Mouse (Mus musculus) cerebellum, postnatal 25 days (tissue): ENCODE data around the gene Helt.

Source experiments
- DNase-seq, 2 experiments: peaks; one replicate each; pipeline ENCODE4 v3.0.0; 2021; ENCODE audit warnings: mixed read lengths in 2 of 2

The Helt gene

DNA sequence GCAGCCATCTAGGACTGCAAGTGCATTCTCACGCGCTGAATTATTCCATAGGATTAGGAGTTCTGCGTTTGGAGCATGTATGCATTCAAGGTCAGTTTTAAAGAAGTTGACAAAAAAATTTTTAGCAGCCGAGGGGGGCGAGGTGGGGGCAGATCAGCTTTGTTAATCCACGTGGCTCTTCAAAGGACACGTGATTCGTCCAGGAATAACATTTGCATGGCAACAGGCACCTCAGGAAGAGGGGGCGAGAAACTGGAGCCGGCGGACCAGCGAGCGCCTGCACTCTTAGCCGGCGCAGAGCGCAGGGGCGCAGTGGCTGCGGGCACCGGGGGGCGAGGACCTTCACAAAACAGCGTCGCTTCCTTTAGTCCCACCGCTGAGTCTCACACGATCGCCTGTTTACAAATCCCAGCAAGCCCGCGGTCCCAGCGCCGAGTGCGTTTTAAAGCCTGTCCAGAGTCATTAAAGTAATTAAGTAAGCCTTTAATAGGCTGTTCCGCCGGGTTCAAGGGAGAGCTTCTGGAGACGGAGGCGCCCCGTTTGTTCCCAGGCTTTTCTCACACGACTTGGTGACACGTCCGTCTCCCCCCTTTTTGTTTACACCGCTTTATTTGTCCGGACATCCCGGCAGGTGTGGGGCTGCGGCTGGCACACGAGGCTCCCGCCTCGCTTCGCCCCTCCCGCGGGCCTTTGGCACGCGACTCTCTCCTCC is at the start of gene Helt:
Helt (minus strand) TSS at position 491 of the 712 bp plus-strand sequence.
- DNase-seq, result no peak

DNA sequence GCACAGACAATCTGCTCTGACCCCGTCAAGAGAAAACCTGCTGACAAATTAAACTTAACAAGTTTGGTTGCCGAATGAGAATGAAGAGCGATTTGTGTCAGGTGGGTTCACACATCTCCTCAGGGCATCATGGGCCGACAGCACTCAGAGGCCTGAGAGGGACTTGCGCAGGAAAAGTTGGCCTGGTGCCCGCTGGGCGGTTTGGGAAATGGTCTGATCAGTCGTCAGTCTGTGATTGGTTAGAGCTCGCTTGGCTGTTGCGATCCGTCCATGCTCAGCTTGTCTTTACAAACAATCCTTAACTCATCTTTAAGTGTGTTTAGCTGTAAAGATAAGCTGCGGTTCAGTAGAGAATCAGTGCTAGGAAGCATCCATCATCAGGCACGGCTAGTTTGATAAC is 47.8 kb upstream of the Helt start:
- no peak for DNase-seq

DNA sequence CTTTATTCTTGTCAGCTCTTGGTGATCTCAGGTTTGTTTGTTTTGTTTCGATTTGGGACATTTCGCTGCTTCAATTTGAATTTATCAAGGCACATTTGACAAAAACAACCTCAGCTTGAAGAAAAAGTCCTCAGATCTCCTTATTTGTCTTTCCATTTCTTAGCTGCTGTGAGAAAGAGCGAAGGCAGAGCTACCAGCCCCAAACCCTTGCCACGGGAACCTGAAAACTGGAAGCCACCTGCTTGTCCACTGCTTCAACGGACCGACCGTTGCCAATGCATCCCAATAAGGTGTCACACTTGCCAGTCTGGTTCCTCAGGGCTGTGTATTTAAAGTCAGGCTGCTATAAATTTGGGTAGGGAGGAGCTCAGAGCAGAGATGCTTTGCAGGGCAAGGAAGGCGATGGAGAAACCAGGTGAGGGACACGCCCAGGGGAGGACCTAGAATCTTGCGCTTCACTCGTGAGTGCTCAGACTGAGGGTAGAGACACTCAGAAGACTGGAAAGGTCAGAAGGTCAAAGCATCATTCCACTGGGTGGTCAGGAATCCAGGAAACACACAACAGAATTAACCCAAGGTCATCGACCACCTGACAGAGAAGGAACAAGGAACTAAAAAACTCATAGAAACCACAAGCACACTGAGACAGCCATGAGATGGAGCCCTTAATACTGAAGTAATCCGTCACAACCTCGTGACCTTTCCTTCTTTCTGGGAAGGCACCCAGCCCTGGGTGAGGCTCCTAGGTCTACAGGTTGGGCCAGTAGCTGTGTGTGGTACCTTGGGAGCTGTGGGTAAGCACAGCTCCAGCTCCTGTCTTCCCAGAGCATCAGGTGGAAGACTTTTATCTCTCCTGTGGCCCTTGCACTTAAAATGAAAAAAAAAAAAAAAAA is 46.2 kb upstream of the Helt start:
- no peak for DNase-seq

DNA sequence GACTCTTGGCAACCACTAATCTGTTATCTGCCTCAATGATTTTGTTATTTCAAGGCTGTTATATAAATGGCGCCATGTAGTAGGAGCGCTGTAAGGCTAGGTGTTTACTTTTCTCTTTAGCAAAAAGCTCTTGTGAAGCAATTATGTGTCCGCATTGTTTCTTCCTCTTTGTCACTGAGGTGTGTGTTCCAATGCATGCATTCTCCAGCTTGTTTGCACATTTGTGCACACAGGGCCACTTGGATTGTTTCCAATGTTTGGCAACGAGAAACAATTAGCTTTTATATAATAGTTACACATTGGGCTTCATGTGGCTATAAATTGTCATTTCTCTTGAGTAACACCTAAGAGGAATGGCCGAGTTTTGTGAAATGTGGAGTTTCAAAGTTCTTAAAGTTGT is 44.8 kb upstream of the Helt start:
- no peak for DNase-seq

DNA sequence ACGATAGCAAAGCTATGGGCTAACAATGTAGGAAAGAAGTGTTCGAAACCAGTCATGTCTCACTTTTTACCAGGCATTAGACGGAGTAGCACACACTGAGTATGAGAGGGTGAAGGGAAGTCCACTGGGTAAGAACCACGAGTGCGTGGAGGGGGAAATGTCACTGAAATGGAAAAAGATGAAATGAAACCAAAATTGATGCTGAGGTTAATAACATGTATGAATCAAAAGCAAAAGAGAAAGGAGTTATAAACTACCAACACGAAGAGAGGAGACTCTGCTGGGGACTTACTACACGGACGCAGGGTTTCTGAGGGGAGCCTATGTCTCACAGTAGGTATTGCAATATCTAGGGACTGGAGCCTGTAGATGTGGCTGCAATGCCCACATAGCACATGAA is 41.9 kb upstream of the Helt start:
- DNase-seq, result no peak

DNA sequence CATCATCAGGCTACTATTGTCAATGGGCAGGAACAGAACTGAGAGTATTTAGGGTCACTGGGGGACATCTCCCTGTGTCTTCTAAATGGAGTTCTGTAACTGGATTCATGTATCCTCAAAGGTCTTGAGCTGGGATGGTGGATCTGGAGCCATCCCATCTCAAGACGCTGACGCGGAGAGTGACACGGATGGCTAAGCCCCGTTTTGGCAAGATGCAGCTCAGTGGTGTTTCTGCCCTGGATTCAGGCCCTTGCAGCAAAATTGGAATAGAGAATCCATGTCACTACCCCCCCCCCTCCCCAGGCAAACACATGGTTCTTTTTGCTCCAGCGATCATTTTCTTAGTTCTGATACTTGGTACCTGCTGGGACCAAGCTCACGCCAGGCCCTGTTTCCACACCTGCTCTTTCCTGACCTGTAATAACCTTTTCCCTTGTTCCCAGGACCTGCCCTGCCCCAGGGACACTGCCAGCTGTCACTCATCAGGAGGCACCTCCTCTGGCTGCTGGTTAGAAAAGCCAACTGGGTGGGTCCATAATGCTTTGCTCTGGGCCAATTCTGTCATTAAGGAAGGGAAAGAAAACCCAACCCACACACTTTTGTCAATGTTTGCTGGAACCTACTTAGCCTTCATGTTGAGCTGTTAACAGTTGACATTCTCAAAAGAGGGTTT is 38.1 kb upstream of the Helt start:
- no peak for DNase-seq

DNA sequence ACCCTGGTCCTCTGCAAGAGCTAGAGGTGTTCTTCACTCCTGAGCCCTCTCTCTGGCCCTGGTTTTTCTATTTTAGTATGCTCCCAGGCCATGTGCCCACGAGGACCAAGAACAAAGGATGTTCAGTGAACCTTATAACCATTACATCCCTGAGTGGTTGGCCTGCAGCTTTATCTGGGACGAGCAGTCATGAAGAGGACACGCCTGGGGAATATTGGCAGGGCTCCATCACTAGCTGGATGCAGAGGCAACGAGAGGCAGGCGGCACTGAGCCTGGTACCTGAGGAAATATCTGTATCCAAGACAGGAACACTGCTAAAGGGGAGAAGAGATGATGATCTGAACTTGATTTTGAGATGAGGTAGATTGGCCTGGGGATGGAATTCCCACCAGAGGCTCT is 37.3 kb upstream of the Helt start:
- DNase-seq, result peak; percentile 15 to 44

DNA sequence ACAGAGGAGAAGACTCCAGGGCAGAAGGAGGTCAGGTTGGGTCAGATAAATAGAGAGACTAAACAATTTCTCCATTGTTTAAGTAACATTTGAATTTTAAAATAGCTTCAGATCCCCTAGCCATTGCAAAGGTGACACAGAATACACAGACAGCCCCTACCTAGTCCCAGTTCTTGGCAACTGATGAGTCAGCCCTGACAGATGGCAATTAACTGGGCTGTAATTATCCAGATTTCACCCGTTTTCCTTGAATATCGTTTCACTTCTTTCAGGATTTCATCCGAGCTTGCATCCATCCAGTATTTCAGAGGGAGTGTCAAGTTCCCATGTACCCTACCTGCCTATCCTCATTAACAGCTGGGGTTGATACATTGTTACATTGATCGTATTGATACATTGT is 34.9 kb upstream of the Helt start:
- peak in 1 of 2 experiments; percentile 19 for DNase-seq

DNA sequence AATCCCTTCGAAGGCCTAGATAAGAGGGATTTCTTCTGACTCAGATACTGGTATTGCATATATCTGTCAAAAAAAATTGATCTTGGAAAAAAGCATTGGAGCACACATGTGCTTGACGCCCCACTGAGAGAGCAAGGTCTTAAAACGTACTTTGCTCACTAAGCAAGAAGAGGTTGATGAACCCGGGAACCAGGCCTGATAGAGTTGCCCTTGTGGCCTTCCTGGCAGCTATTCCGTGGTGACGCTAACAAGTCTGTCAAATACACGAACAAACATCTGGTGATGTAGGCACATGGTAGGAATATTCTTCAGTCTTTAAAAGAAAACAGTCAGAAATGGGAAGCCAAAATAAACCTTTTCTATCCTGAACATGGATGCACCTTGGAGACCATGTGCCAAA is 32.8 kb upstream of the Helt start:
- no peak for DNase-seq

DNA sequence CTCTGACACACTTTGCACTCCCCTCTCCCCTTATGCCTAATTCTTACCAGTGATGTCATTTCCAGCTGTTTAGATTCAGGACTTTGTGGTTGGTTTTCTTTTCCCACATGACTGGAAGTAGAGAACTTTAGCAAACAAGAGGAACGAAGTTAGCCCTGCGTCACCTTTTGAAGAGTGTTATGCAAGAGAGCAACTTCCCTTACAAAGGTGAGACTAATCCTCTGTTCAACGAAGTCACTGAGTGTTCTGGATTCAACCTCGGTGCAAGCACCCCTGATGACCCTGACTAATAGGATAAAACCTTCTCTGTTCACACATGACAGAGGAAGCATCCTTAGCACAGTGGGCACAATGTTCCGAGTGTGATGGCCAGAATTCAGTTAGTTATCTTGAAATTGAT is 32.2 kb upstream of the Helt start:
- DNase-seq, result no peak

DNA sequence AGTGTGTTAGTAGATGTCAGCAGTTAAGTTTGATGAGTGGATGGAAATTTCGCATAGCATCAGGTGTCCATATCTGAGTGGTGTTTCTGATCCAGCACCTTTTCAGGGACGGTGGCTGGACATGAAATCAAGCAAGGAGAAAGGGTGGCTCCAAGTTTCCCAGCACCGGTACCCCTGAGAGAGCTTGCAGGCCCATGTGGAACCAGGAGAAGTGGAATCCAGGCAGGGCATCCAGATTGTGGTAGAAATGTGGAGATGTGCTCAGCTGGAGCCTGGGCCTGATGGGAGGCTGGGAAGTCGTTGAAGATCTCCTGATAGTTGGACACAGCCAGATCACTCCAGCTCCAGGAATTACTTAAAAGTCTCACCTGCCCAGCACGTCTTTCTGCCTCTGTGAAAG is 30.2 kb upstream of the Helt start:
- no peak for DNase-seq

DNA sequence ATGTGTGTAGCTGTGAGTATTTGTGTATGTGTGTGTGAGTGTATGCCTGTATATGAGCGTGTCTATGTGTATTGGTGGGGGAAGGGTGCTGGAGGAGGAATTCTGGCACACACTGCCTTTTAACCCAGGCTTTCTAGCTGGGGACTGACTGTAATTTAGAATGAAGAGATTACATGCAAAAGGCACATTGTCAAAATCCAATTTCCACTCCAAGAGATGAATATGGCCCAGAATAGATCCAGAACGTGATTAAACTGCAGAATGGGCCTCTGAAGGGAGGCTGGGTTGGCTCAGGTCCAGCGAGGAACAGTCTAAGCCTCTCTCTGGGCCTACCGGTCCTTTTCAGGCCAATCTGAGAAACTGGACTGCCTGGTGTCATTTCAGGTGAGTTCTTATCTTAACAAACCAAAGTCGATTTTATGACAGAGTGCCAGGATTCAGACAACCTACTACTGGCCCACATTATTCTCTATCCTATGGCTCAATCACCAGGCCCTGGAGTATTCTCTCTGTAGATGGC is 29.3 kb upstream of the Helt start:
- DNase-seq, result peak in 1 of 2 experiments; percentile 26

DNA sequence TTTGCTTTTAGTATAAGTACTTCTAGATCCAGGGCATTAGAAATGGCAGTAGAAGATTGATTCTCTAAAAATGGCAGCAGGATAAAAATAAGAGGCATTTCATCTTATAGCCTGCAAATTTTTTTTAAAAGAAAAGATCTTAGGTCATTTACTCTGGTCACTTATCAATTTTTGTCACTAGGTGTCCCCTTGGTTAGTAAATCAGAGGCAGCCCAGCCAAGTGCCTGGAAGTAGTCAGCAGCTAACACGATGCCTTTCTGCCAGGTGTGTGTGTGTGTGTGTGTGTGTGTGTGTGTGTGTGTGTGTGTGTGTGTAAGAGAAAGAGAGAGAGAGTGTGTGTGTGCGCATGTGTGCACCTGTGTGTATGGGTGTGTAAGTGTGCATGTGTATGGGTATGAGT is 28.4 kb upstream of the Helt start:
- no peak for DNase-seq

DNA sequence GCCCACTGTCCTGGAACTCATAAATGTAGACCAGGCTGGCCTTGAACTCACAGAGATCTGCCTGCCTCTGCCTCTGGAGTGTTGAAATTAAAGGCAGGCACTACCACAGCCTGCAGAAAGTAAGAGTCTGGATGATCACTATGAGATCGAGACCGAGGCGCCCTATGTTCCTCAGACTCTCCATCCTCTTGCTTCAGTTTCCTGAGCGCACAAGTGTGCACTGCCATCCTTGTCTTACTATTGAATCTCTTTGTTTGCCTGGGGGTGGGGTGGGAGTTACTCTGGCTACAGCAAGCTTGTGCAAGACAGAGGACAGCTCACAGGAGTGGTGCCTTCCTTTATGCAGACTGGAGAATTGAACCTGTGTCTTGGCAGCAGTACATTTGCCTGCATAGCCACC is 27.9 kb upstream of the Helt start:
- no peak for DNase-seq

DNA sequence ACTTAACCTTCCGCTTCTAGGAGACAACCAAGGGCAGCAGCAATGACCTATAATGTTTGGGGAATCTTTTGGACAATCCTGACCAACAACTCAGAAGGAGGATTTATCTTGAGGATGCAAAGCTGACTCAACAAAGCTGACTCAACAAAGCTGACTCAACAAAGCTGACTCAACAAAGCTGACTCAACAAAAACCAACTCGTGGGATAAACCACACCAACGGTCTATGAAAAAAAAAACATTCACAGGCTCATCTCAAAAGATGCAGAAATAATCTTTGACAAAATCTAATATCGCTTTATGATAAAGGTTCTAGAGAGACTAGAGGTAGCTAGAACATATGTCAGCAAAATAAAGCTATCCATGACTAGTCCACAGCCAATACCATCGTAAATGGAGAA is 24.3 kb upstream of the Helt start:
- DNase-seq, result no peak

DNA sequence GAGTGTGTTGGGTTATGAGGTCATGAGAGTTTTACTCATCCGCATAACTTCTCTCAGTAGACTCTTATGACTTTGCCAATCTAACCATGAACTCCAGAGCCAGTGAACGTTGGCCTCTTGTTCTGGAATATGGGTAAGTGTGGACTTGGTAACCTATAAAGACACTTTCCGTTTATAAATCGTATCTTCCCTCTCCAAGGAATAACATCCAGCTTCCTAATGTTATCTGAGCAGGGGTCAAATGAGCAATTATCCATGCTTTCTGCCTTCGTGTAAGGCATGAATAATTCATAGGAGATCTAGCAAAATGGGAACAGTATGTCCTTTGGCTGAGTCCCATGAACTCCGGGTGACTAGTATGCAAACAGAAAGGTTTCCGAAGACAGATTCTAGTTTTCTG is 22.7 kb upstream of the Helt start:
- DNase-seq, result no peak

DNA sequence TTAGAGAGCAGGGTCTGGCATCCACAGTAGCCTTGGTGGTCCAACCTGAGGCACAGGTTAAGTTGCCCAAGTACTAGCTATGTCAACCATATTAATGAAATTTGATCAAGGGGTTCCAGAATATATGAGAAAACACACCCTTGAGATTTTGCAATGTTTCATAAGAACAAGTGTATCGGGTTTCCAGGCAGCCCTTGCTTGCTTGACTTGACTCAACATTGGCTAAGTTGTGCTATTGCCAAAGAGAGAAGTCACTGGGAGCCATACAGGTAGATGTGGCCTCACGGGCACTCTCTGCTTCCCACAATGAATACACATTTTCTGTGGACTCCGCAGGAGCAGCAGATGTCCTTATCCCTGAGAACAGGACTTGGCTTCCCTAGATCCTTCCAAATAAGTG is 19.3 kb upstream of the Helt start:
- DNase-seq, result no peak

DNA sequence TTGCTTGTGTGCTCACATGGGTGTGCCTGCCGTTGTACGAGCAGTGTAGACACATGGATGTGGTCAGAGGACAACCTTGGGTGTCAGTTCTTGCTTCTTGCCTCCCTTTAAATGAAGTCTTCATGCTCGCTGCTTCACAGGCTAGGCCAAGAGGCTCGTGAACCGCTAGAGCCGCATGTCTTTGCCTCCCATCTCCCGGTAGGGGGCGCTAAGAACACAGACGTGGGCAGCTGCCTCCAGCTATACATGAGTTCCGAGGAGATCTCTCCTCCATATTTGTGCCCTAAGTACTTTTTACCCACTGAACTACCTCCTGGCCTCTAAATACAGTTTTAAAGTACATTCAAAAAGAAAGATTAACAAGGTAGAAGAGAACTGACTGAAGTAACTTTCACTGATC is 16.7 kb upstream of the Helt start:
- peak; percentile 71 to 87 for DNase-seq

DNA sequence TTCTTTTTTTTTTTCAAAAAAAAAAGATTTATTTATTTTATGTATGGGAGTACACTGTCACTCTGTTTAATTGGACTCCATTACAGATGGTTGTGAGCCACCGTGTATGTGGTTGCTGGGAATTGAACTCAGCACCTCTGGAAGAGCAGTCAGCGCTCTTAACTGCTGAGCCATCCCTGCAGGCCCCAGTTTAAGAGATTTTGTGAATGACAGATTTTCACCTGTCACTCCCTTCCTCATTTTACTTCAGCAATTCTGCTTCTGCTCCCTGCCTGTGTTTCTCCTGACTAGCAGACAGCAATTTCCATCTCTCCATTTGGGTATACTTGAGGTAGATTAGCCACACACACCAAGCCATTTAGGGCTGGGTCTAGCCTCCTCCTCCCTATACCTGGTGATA is 13.7 kb upstream of the Helt start:
- DNase-seq, result no peak

DNA sequence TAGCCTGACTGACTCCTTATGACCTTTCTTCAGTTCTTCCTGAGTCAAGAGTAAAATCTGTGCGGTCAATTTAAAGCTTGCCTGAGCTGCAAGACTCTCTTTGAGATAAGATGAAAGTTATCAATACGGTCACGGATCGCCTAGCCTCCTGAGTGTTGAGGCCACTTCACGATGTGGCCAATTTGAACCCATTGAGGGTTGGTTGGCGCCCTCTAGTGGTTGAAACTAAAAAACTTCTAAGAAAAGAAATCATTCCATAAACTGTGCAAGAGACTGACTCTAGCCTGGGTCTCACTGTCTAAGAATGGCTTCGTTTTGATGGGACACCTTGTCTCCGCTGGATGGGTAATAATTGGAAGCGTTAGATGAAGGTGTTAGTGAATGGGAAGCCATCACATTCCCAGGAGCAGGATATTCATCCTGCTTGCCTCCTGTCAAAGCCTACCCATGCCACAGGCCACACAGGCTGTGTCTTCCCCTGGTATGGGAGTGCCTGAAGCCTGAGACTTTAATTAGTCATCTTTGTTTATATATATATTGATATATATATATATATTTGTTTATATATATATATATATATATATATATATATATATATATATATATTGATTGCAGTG is 11.4 kb upstream of the Helt start:
- peak in 1 of 2 experiments; percentile 44 for DNase-seq

DNA sequence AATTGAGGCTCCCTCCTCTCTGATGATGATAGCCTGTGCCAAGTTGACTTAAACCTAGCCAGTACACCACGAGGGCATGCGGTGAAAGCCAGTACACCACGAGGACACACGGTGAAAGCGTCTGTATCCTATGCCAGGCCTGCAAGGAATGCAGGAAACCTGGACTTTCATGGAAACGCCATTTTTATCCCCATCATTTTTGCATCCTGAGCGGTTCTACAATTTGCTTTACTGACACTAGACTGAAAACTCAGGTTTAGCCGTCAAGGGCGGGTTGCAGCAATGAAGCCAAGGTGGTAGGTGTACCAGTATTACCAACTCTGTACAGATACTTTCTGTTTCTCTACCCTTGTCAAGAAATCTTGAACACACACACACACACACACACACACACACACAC is 7.7 kb upstream of the Helt start:
- DNase-seq, result no peak

DNA sequence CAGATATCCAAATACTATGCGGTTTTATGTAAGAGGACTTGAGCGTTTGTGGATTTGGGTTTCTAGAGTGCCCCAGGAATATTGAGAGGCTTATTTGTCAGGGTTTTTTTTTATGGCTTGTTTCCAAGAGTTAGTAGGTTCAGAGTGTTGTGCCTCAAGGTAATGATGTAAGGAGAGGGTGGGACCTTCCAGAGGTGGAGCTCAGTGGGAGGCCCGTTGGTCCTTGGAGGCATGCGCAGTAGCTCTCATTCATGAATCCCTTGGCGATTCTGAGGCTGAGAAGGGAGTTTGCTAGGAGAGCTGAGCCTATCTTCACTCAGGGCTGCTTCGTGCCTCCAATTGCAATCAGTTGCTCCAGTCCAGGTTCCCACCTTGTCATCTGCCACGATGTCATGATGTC is 4.4 kb upstream of the Helt start:
- no peak for DNase-seq

DNA sequence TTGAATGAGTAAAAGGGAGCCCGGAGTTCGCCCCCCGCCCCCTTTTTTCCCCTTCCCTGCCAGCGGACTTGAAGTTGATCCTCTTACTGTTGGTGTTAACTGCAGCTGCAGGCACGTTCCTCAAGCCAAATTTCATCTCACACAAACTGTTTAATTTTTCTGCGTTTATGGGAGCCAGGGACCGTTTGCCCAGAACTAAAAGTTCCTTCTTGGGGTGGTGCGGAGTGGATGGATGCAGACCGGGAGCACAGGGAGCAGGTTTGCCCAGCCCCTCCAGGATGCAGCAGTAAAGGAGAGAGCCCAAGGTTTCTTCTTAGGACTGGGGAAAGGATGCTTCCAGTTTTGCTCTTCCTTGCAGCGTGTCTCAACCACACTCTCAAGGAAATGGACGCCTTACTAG is 2.1 kb upstream of the Helt start:
- DNase-seq, result no peak
